Mouse (Mus musculus): ENCODE results near the gene Emc7.

DNA sequence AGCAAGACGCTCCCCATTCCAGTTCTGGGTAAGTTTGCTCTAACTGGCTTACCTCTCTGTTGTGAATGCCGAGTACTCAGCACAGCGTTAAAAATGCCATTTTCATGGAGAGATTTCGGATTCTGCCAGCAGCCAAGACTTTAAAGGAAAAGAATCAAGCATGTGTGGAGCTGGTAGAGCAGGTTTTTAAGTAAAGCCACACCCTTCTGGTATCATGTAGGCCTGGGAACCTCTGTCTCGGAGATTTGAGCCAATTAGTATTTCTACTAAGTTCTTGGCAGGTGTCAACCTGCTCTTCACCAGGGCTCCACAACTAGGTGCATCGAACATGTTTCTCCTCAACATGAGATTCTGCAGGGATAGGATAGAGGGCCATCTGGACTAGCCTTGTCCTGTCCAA is 21.8 kb downstream of the Emc7 start:
- TF ChIP-seq POLR2A (IDR thresholded peaks at IDR 0.05; ENCODE audit: insufficient read length, low read depth) (no peak), E2F4 (IDR thresholded peaks at IDR 0.05; ENCODE audit: insufficient read depth) (no peak), MYOG (IDR thresholded peaks at IDR 0.05; ENCODE audit: control insufficient read depth in 1 of 3, insufficient read depth in 1 of 3, insufficient read length in 2 of 3, low read depth in 2 of 3) (no peak), MAX (IDR thresholded peaks at IDR 0.05; ENCODE audit: low read depth) (no peak), USF1 (IDR thresholded peaks at IDR 0.05; ENCODE audit: low read depth) (no peak), CEBPB (IDR thresholded peaks at IDR 0.05; ENCODE audit: insufficient read depth, poor library complexity, severe bottlenecking) (no peak), TCF12 (IDR thresholded peaks at IDR 0.05; ENCODE audit: insufficient read depth, poor library complexity, severe bottlenecking) (no peak)
